Mouse (Mus musculus) retina, postnatal 1 day (tissue): ENCODE results near the gene Sult2b1.
A peak's percentile ranks its signal among the peaks of the same experiment; 100 is the strongest.

Experiments used
- DNase-seq: peaks from one replicate; pipeline ENCODE4 v3.0.0-alpha.2; 2012

Gene Sult2b1

GRCm38 (mm10) chr7:45722348-45722713 lies 62.1 kb downstream of the Sult2b1 start:
- DNase-seq = no peak

- DNase-seq = no peak
Observed at GRCm38 (mm10) chr7:45721642-45722347, 62.7 kb downstream of the Sult2b1 start.

DNA sequence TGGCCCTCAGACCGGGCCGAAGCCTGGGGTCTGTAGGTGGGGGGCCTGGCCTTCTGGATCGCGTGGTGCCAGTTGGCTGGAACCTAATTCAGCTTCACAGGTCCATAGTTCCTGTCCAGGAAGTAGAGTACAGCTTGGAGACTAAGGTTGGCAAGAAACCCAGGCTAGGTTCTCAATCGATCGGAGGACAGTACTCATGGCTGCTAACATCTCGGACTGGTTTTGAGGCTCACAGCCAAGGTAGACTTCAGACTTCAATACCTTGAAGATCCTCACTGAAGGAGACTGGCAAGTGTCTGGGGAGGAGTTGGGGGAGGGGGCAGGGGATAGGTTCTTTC lies 63.3 kb downstream of the Sult2b1 start:
- DNase-seq = no peak

- DNase-seq = no peak
Observed at GRCm38 (mm10) chr7:45720413-45721233, 63.8 kb downstream of the Sult2b1 start, which contains the start of gene Fam83e. TSS of gene Fam83e (plus strand) at chr7:45721212.

DNA sequence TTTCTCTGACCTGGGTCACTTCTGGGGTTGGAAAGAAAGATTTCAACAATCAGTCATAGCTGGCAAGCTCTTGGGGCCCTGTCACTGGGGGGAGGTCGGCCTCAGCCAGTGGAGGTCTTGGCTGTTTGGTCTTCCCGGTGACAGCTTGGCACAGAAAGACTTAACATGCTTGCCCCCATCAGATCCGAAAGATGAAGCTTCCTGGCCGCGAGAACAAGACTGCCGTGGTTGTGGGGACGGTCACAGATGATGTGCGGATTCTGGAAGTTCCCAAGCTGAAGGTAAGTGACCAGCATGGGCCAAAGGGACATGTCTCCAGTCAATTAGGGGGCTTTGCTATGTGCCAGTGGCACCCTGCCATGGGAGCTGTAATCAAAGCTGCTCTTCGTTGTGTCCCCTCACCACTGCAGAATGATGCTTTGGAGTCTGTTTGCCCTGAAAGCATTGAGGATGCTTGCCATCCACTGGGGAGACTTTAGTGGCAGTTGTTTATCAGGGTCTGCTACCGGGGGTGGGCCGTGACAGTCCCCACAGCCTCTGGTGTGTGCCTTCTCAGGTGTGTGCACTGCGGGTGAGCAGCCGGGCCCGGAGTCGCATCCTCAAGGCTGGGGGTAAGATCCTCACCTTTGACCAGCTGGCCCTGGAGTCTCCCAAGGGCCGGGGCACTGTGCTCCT lies 64.6 kb downstream of the Sult2b1 start:
- DNase-seq = no peak

GRCm38 (mm10) chr7:45719180-45719579 lies 65.3 kb downstream of the Sult2b1 start:
- DNase-seq = no peak

DNA sequence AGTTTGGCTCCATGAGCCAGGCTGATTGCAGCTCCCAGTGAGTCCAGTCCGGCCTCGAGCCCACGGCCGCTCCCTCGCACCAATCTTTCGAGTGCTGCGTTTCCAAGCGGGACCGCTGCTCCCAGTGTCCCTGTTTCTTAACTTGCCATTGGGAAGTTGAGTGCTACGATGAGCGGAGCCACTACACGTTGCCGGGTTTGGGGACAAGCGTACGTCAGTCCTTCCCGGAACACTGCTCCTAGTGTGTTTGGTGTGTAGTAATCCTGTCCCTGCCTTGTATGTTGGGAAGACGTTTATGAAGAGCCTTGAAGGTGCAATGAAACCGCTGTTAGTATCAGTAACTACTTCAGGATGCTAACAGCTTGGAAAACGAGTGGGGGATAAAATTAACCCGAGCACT lies 66.1 kb downstream of the Sult2b1 start:
- no peak for DNase-seq

DNA sequence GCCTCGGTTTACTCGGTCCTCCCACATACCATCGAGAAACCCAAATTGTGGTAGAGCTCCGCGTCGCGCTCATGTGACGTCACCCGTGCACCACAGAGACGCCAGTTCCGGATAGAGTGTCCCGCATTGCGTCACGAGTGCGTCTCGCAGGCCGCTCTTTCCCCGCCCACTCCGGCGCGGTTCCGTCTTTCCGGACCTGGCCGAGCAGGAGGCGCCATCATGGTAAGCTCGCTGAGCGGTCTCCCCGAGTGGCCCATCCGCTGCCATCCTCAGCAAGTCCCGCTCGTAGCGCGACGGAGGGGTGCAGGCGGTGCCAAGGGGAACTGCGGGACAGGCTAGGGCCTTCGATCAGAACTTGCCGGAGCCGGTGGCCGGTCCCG lies 66.6 kb downstream of the Sult2b1 start, which contains the start of gene Sphk2:
TSS of gene Sphk2 (minus strand) at position 85 of the 380 bp plus-strand sequence.
- peak; percentile 98 for DNase-seq

DNA sequence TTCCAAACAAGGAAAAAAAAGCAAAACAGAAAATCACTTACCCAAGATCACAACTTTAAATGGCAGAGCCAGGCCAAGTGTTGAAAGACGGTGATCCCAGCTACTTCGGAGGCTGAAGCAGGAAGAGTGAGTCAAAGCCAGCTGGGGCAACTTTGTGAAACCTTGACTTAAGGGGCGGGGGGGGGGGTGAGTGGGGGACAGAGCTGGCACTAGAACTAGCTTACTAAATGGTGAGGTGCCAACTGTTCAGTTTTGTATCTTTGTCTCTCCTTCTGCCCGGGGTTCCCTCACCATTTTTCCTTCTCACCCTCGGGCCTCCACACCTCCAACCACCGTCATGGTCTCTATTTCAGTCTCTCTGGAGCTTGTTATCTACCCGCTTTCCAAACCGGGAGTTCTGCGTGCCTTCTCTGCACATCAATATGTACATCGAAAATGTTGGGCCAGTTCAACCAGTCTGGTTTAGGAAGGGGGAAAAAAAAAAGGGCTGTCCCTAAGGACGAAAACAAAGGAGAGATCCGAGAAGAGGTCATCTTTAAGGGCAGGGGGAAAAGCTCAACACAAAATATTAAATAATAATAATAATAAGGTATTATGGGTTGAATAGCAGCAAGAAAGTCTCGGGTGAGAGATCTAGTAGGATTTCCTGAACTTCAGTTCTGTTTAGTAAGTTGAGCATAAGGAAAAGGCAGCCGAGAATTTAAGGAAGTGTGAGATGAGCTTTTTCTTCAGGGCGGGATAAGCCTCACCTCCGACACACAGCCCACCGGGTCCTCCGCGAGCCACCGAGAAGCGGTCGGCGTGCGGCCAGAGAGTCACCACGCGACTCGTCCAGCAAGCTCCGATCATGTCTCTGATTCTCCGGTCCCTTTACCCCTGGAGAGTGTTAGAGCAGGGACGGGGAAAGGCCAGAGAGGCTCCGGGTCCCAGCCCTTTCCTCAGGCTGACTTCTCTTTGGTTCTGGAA lies 67.2 kb downstream of the Sult2b1 start:
- DNase-seq = no peak

DNA sequence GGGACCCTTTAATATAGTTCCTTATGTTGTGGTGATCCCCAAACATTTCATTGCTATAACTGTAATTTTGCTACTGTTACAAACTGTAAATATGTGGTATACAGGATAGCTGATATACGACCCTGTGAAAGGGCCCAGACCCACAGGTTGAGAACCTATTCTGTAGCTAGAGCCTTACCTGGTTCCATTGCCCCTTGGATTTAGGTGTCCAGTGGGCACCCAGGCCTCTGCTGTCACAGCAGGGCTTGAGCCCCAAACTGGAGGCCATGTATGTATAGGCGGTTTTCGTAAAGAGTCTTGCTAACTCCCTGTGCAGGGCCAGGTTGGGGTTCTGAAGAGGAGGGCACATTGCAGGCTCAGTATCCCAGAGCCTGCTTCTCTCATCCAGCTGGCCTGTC lies 68.0 kb downstream of the Sult2b1 start:
- DNase-seq = no peak

DNA sequence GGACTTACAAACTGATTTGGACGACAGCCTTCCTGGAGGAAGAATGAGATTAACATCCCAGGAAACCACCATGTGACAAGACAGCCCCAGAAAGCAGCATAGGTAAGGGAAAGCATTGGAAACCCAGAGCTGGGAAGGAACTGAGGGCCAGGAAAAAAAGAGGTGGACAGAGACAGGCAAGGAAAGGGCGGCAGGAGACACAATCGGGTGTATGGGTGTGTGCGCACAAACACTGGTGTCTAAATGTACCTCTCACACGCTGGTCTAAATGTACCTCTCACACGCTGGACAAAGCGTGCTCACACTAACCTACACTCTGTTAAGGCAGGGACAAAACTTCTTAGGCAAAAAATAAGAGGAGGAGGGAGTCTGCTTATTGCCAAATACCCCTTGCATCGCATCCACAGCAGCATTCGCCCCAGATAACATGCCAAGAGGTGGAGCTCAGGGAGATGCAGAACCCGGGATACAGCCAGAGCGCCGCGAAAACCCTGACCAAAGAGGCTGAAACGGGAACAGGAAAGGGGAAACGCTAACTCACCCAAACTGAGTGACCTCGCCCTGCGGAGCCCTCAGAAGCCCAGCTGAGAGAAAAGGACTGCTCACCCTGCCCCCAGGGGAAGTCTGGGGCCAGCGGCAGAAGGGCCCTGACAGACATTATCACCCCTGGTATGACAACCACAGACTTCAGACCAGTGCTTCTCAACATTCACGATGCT lies 68.6 kb downstream of the Sult2b1 start:
- DNase-seq = no peak

DNA sequence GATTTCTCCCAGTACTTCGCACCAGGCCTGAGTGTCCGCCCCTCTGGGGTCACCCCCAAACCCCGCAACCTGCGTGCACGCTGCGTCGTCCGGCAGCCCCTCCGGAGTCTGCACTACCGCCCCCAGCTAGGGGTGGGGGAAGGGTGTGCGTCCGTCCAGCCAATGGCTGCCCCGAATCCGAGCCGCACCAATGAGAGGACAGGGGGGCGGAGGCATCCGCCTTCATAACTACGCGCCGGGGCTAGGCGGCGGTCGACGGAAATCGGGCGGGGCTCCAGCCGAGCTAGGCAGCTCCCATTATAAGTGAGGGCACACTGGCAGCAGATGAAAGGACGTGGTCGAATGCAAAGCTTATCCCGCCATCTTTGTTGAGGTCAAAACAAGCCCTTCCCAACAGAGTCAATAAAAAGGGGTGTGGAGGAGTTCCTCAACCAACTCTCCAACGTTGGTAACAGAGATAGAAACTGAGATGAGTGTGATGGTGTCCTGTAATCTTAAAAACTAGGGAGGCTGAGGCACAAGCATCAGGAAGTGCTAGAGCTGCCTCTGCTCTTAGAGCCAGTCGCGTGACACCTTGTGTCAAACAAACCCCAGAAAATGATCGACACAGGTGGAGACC lies 69.3 kb downstream of the Sult2b1 start, which contains the start of gene Rpl18:
TSS of gene Rpl18 (plus strand) at position 368 of the 619 bp plus-strand sequence.
- peak; percentile 98 for DNase-seq

- DNase-seq = no peak
Observed at GRCm38 (mm10) chr7:45714630-45715089, 69.8 kb downstream of the Sult2b1 start.

GRCm38 (mm10) chr7:45713881-45714520 lies 70.5 kb downstream of the Sult2b1 start:
- DNase-seq = no peak

- no peak for DNase-seq
Observed at GRCm38 (mm10) chr7:45713396-45713795, 71.1 kb downstream of the Sult2b1 start.

DNA sequence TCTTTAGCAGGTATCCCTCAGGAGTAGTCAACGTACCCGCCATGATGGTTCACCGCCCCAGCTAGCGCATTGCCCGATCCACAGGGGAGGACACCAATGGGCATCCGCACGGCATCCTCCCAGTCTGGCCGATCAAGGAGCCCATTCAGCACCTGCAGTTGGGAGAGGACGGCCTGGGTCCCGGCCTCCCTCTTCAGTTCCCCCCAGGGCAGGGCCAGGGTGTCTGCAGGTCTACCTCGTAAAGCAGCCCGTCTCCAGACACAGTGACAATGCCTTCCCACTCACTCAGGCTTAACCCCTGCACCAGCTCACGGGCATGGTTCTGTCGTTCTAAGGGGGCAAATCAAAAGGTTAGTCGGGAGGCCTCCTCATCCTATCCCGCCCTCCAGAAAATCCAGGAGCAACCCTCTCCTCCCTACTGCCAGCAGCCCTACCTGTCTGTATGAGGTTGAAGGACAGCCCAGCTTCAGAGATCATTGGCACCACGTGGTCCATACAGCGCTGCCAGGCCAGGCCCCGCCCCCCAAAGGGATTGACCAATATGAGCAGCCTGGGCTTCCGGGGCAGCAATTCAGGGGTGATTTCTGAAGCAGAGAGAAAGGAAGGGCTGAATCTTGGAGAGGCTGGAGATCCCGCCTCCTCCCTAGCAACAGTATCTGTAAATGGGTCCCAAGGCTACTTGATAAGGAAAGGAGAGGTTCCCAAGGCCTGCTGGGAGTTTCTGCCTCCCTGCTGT lies 72.3 kb downstream of the Sult2b1 start:
- DNase-seq = no peak

DNA sequence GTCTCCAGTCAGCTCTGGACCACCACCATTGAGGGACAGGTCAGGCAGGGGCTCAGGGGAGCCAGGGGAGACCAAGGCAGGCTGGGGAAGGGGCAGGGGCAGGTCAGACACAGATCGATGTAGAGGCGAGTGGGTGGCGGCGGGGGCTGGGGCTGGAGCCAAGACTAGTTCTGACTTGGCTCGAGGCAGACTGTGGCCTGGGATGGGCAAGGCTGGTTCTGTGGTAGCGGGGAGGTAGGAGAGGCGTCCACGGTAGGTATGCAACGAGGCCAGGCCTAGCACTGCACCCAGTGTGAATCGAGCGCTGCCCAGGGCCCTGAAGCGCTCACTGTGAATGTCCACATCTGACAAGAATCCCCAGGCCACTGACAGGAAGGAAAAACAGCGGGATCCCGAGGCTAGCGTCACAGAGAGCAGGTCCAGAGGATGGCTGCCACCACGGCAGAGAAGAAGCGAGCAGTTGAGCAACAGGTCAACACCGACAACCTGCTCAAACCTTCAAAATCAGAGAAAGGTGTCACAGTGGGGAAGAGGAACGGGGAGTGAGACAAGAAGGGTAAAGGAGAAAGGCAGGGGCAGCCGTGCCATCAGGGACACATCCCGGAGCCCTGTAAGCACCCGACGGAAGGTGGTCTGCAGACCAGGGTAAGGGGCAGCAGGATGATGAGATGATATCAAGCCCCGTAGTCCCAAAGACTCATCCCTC lies 73.0 kb downstream of the Sult2b1 start:
- no peak for DNase-seq

DNA sequence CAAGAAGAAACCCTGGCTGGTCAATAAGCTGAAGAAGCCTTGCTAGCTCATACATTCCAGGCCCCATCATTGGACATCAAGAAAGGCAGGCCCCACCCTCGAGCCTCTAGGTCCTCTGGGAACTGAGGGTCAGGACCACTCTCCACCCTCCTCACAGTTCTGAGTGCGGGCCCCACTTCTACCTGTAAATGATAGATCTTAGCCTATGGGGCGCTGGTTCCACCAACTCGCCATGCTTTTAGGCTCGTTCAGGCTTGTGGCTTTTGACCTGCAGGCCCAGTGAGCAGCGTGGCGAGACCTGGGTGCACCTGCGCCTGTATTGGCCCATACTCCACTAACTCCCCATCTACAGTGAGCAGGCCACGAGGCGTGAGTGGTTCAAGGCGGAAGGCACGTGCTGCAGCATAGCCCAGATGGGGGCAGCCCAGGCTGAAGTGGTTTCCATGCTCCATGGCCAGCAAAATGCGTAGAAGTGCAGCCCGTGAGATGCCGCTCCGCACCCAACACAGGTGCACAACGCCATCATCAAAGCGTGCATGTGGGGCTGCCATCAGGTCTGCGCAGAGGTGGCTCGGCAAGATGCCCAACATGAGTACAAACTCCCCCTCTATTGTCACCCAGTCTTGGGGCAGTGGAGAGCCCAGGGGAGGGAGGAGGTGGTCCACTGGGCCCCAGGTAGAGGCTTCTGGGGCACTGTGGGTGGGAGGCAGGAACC lies 73.8 kb downstream of the Sult2b1 start:
- no peak for DNase-seq
